Mouse (Mus musculus) embryonic fibroblast, embryonic 13.5 days (primary cell): Measurements from ENCODE around the gene D430019H16Rik.
A peak's percentile ranks its signal among the peaks of the same experiment; 100 is the strongest.

Experiments
- CTCF ChIP-seq: IDR thresholded peaks from 2 replicates; pipeline ENCODE4 v1.5.1; 2011; ENCODE audit warnings: mild to moderate bottlenecking, control low read depth, low read length, moderate library complexity, borderline replicate concordance; ENCODE audit not compliant: insufficient read depth
- POLR2A ChIP-seq: IDR thresholded peaks from 2 replicates; pipeline ENCODE4 v1.6.1; 2011; ENCODE audit warnings: low read depth, mild to moderate bottlenecking, control low read depth, low read length, moderate library complexity

DNA sequence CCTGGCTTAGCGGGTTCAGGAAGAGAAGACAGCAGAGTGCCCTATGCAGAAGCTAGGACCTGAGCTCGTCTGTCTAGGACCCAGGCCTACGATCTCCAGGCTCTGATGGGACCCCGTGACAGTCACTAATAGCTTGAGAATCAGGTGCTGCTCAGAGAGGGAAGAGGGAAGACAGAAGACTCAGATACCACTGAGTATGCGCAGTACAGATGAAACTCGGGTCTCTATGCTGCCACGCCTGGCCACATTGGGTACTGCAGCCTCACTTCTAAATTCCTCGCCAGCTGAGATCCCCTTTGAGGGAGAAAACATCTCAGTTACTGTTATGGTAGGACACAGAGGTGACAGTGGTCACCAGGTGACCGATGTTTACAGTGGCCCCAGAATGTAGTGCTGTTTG is 22.8 kb downstream of the D430019H16Rik start:
- TF ChIP-seq CTCF (peak; percentile 51; the same call in 1 of the 2 replicates), POLR2A (no peak)
